Mouse (Mus musculus) cerebellum, adult 9-11 months (tissue): Measurements from ENCODE around the gene Pknox2.

Experiments
- DNase-seq: peaks from one replicate; pipeline ENCODE4 v3.0.0; 2022

The Pknox2 gene

DNA sequence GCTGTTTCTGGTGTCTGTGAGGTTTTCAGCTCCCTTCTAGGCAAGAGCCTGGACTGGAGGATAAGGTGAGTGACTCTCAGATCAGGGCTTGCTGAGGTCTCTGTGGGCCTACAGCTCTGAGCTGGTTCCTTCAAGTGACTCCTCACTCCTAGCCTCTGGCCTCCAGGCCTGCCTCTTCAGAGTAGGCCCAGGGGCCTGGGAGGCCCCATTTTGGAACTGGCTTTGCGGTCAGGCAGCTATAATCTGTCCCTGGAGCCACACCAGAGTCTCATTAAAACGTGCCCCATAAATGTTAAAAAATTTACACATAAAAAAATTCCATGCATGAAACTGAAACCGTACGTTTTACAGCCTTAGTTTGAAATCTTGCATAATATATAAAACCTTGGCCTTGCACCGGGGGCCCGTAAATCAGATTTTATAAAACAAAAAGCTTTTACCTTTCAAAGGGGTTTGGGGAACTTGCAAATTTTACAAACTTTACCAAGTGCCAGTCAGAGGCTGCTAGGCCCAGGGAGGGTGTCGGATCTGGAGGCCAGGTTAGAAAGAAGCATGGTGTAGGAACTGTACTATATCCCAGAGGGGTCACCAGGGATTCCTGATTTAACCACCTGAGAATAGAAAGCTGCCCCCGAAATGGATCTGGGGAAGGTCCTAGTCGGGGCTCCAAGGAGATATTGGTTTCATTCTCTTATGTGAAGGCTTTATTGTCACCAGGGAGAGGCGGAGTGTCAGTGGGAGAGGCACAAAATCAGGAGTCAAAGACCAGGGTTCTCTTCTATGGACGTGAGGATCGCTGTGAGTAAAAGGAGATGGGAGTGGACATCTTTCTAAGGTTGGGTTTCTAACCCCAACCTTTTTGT lies 214.0 kb downstream of the Pknox2 start:
- DNase-seq = no peak

DNA sequence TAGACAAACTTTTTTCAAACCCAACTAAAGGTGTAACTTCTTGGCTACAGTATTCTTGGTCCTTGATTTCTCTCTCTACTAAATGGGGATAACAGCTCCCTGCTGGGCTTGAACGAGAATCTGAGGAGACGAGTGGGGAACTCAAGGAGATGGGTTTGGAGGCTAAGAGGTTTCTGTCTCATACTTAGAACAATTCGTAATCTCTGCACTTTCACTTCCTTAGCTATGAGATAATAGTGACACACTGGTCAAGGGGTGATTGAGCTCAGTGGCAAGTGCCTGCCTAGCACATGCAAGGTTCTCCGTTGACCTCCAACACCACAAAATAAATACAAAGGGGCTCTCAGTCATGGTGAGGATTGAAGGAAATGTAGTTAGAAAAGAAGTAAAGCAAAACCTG lies 215.6 kb downstream of the Pknox2 start:
- DNase-seq = no peak

DNA sequence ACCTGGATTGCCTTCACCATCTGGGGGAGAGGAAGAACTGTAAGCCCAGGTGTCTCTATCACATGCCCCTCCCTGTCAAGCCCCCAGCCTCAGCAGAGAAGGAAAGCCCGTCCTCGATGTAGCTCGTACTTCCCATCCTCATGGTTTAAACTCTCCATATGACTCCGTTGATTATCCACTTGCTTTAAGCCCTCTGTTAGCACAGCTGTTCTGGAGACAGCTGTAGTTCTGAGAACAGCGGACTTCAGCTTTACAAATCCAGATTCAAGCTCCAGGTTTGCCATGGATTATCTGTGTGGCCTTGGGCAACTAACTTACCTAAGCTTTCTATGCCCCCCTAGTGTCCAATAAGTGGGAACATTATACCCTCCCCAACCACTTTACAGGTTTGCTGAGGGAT lies 223.5 kb downstream of the Pknox2 start:
- DNase-seq = no peak

DNA sequence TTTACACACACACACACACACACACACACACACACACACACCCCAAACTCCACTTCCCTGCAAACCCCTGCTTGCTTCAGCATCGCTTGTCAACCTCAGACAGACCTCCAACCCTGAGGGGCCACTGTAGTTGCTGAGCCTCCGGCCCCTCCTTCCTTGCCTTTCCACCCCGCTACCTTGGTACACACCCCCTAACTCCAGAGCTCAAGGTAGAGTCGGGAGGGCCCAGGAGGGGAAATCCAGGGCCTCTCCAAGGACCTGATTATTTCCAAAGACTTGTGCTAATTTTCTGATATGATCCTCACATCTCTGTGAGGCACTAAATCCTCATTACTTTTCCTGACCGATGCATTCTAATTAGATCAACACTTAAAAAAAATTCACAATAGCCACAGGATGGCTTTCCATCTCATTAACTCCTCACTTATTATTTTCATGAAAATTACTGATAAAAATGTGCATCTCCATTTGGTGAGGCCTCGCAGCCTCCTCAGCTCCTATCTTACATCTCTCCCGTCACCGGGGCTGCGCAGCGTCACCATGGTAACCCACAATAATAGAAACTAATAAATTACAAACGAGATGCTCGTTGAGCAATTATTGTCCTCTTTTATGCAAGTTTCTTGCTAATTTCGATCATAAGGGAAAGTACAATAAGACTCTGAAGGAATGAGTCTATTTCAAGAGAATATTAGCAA lies 225.3 kb downstream of the Pknox2 start:
- no peak for DNase-seq

- DNase-seq = no peak
These were observed 227.7 kb downstream of the Pknox2 start for GRCm38 (mm10) chr9:36919472-36919871.

GRCm38 (mm10) chr9:36918582-36918981 lies 228.6 kb downstream of the Pknox2 start:
- DNase-seq = no peak

GRCm38 (mm10) chr9:36916915-36917314 lies 230.3 kb downstream of the Pknox2 start:
- DNase-seq = no peak

GRCm38 (mm10) chr9:36916362-36916761 lies 230.8 kb downstream of the Pknox2 start:
- DNase-seq = peak; percentile 76

DNA sequence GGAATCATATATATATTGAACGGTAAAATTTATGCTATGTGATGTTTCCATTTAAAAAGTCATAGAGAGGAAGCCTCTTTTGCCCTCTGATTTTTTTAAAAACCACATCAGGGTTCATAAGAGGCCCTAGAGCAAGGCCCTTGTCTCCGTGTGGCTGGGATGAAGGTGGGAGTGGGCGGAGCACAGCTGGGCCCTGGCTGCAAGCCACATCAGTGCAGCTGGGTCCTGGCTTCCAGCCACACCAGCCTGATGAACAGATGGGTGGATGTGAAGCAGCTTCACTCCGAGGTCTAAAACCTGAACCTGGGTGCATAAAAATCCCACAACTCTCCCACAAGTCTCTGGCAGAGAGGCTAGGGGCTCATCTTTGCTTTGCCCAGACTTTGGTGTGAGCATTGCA lies 241.8 kb downstream of the Pknox2 start:
- no peak for DNase-seq

GRCm38 (mm10) chr9:36900464-36900863 lies 246.7 kb downstream of the Pknox2 start:
- DNase-seq = no peak

- DNase-seq = peak; percentile 17
These were observed 248.6 kb downstream of the Pknox2 start for GRCm38 (mm10) chr9:36898560-36898959.

GRCm38 (mm10) chr9:36895009-36895693 lies 252.1 kb downstream of the Pknox2 start:
- DNase-seq = peak; percentile 84

DNA sequence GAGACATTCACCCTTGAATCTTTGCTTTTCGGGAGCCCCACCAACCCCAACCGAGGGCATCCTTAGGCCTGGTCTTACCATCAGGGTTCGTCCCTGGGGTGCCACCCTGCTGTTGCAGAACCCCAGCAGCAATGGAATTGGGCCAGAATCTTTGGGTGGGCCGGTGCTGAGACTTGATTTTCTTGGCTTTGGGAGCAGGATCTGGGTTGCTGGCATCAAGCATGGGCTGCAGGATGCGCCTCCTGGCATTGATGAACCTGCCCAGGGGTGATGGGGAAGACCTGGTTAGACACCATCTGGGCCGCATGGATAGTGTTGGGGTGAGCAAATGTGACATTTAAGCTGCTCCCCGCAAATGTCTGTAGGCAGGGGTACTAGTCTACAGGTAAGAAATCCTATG lies 253.0 kb downstream of the Pknox2 start:
- DNase-seq = peak; percentile 61

- DNase-seq = no peak
These were observed 253.7 kb downstream of the Pknox2 start for GRCm38 (mm10) chr9:36893413-36893990.

DNA sequence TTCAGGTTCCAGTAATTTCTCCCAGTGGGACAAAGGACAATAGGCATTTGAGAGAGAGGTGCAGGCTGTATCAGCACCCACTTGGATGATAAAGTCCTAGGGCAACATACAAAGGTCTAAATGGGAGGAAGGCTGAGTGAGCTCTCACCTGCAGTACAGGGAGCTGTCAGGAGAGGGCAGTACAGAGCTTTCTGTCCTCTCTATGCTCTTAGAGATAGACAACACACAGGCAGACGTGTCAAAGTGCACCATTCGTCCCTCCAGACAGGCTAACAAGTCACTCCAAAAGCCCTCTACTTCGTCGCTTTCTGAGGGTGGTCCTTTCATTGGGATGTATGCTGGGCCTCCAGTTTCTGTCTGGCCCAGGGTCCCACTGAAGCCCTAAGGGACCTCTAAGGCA lies 256.7 kb downstream of the Pknox2 start:
- no peak for DNase-seq

GRCm38 (mm10) chr9:36885237-36885636 lies 262.0 kb downstream of the Pknox2 start:
- no peak for DNase-seq

- no peak for DNase-seq
These were observed 263.6 kb downstream of the Pknox2 start for GRCm38 (mm10) chr9:36883569-36883968.

DNA sequence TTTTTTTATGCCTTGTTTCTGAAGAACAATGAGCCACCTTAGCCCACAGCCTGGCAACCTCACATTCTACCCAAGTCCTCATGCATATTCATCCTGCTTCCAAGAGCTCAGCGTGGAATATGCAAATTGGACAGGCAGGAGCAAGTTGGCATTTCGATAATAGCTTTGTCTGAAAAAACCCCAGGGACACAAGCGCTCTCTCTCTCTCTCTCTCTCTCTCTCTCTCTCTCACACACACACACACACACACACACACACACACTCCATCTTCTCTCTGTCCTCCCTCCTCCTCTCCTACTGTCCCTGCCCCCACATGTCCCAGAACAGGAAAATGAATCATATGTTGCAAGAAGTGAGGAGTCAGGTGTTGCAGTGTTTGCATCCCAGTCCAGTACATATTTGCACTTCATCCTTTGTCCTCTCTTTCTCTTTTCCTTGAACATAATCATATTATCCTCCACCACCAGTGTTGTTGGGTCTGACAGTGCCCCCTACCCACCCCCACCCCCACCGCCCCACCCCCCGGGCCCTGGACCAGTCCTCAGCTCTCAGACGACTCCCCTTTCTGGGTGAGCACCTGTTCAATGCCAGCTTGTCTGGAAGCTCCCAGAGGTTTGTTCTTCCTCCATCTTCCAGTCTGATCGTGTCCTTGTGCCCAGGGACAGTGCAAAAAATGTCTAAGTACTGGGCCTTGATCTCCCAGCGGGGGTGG lies 265.0 kb downstream of the Pknox2 start:
- DNase-seq = no peak

DNA sequence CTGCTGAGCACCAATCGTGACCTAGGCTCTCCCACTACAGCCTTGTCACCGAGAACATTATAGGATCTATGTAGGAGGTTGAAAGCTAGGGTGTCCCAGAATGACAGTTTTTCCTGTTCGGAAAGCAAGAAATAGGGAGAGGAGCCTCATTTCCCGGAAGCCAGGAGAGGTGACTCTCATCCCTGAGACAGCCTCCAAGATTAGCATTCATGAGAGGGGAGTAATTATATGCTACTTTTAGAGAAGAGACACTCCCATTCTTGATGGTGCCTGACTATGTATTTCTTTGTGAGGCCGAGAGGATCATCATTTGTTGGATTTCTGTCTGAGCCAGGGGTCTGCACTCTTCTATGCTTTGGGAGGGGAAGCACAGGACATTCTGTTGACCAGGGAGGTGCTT lies 265.6 kb downstream of the Pknox2 start:
- DNase-seq = no peak

- no peak for DNase-seq
These were observed 270.4 kb downstream of the Pknox2 start for GRCm38 (mm10) chr9:36876787-36877186.

DNA sequence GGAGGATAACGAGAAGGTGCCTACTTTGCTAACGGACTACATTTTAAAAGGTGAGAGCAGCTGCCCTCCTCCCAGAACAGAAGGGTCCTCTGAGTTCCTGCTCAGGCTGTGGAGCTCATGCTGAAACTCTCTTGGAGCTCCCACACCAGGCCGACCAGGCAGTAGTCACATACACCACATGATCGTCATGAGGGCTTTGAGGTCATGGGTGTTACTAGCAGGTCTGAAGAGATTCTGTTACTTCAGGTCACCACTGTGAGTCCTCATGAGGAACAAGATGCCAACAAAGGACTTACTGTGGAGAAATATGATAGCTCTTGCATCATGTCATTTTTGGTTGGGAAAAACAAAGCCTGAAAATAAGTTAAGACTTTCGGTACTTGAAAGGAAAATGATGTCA lies 270.9 kb downstream of the Pknox2 start:
- DNase-seq = no peak

GRCm38 (mm10) chr9:36873796-36874195 lies 273.4 kb downstream of the Pknox2 start:
- no peak for DNase-seq

GRCm38 (mm10) chr9:36870263-36870662 lies 276.9 kb downstream of the Pknox2 start:
- DNase-seq = peak; percentile 65
